Mouse (Mus musculus): Measurements from ENCODE around the gene Schip1.
A peak's percentile ranks its signal among the peaks of the same experiment; 100 is the strongest.

Schip1 gene

DNA sequence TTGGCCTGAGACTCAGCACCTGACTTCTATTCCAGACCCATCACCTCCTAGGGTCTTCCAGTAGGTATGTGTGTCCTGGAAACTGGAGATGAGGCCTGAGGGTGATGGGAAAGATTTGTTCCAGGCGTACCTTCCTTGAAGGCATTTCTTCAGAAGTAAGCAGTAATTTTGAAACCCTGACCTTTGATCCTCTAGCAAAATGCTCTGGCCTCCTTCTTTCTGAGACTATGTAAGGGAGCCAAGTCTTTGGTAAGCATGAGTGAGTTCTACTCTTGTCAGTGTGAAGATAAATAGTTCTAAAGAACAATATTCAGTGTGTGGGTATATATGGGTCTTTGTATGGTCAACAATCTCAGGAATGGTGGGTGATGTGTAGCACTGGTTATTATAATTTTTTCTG is 65.8 kb downstream of the Schip1 start:
- no peak for DNase-seq (ENCODE audit: low spot score)

DNA sequence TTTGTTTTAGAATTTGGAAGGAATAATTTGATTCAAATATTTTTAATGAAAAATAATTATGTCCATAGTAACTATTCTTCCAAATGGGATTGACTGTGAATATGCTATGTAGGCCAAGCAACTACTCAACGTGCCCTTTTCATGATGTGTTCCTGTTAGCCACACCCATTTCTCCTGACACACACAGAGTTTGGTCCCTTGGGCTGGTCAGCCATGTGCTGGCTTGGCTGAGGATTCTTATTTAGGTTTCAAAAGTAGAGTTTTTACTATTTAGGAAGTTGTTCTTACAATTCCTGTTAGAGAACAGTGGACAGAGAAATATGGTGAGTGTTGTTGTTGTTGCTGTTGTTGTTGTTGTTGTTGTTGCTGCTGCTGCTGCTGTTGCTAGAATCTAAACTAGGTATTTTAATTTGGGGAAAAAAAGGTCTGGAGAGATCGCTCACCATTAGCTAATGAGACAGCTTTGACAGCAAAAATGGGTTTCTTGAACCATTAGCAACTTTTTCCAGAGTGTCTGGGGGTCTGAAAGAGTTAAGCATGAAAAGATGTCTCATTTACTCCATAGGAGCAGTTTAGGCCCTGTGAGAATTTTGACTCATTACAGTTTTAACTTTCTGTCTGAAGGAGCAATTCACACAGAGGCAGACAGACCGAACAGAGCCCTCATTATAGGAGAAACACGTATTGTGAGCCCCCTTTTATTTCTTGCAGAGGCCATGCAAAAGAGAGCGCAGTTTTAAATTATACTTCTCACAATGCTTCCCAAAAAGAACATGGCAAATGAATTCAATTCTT is 74.4 kb downstream of the Schip1 start:
- DNase-seq (ENCODE audit: low spot score) = no peak

DNA sequence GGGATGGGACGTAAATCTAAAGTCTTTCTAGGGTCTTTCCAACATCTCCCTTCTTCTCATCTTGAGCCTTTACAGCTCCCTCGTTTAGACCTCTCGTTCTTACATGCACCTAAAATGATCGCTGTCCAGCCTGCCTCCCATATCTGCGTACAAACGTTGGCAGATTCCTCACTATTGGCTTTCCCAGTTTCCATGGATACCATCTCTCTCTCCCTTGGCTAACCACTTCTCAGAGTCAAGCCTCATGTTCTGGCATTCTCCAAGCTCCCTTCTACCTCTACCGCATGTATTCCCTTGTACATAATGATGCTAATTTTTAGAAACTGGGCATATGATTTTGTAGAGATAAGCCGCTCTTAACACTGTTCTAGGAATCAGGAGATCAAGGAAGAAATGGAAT is 86.1 kb downstream of the Schip1 start:
- DNase-seq (ENCODE audit: low spot score) = no peak

DNA sequence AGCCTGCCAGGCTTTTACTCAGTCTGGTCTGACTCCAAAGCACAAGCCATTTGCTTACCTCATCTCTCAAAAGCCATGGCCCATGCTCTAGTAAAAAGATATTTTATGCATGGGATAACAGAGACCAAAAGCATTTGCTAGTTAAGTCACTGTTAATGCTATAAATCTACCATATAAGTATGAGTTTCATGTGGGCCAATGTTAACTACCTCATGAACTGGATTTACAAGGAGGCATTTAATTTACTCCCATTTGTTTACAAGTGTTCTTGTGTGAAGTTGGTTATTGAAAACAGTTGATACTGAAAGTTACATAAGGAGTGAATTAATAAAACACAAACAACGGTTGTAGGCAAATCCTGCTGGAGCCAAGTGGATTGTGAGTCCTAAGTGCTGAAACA is 95.6 kb downstream of the Schip1 start:
- no peak for DNase-seq (ENCODE audit: low spot score)

DNA sequence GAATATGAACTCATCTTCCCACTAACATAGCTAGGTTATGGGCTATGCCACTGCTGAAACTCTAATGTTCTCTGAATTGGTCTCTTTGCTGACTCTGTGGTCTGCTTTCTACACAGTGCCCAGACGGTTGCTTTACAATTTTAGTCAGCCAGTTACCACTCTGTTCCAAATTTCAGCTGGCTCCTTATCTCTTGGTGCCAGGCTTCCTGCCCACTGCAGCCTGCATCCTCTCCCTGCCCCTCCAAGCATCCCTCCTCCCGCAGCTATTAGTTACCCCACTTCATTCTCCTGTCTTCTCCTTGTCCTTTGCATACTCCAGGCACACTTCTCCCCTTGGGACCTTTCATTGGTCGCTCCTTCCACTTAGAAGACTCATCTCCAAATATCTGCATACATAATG is 96.2 kb downstream of the Schip1 start:
- no peak for DNase-seq (ENCODE audit: low spot score)

DNA sequence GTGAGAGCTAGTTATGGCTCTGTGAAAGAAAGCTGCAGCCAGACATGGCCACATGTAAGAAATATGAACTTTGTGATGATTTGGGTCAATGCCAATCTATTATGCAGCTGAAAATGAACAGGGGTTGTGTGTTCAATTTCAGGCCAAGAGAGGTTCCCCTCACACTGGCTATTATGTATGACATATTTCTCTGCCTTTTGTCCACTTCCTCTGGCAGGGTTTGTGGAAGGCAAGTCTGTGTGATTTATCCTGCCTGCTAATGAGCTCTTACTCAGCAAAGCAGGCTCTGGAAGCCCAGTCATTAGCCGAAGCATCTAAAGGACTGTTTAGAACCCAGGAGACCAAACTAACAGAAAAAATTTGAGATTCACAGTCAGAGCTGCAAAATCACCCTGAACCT is 113.6 kb downstream of the Schip1 start:
- no peak for DNase-seq (ENCODE audit: low spot score)

DNA sequence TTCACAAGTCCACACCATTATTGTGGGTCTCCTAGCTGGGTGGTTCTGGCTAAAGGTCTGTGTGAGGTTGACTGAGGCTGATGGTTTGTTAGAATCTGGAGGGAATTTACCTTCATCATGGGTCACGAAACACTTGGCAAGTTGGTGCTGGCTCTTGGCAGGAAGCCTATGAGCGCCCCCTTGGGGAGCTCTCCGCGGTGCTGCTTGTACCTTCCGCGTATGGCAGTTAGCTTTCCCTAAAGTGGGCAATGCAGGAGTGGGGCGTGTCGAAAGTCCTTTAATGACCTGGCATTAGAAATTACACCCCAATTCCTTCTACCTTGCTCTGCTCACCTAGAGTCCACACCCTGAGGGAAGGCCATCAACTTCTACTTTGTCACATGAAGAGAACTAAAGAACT is 122.9 kb downstream of the Schip1 start:
- DNase-seq (ENCODE audit: low spot score) = no peak

DNA sequence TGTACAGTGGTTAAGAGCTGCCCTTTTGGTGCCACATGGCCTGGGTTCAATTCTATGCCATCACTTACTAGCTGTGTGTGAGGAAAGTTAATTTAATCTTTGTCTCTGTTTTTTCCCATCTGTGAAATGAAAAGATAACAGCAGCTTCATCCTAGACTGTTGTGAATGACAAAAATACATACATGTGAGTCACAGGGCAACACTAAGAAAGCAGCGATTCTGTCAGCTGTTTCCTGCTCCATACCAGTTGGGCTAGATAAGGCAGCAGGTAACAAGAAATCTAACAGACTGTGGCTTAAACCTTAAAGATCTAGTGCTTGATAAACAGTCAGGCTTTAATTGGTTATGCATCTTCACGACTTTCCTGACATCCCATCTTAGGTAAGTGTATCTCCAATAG is 124.5 kb downstream of the Schip1 start:
- no peak for DNase-seq (ENCODE audit: low spot score)

DNA sequence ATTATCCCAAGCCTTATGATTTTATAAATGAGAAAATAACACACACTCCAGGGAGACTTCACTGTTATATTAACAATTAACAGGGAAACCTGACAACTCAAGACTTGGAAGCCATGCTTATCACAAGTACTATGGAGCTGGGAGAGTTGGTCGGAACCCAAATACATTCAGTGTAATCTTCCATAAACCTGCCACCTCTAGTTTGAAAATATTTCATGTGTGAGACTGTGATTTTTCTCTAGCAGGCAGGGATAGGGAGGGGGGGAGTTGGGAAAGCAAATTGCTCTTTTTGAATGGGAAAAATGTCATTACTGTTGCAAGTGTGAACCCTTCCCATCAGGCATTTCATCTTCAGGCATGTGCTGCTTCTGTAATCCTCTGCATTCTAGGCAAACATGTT is 132.3 kb downstream of the Schip1 start:
- DNase-seq (ENCODE audit: low spot score) = no peak

DNA sequence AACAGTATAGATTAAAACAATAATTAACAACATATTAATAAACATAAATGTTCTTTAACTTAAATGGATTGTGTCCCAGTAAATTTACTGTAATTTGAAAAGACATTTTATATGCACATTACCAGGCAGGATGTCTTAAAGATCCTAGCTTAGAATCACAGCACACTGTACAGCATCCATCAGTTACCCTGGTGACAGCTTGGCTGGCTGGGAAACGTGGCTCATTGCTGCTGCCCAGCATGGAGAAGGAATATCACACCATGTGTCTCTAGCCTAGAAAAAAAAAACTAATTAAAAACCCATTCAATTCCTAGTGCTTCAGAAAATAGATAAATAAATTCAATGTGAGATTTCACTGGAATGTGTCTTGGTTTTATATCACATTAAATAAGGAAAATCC is 136.6 kb downstream of the Schip1 start:
- peak; percentile 18 for DNase-seq (ENCODE audit: low spot score)

DNA sequence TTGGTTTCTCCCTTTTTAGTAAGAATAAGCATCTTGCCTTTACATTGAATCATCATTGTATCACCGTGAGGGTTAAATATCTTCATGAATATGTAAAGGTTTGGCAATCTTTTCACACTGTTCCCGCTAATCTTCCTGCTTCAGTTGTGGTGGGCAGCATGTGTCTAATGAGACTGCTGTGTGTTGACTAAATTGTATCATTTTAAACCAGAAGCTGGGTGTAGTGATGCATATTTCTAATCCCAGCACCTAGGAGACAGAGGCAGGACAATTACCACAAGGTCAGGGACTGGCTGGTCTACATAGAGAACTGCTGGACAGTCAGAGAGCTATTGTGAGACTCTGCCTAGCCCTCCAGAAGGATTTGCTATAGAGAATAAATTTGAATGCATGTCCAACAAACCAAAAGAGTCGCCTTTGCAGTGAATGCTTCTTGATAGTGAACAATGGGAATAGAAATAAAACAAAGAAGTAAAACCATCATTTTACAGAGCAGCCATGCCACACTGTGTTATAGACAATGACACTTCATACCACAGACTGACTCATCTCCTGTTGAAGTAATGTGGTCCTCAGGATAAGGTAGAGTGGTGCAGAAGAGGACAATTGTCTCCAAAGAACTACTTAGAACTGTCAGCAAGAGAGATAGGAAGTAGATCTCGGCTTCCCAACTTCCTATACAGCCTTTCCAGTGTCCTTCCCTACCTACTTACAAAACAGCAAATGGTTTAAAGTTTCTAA is 137.7 kb downstream of the Schip1 start:
- no peak for DNase-seq (ENCODE audit: low spot score)

DNA sequence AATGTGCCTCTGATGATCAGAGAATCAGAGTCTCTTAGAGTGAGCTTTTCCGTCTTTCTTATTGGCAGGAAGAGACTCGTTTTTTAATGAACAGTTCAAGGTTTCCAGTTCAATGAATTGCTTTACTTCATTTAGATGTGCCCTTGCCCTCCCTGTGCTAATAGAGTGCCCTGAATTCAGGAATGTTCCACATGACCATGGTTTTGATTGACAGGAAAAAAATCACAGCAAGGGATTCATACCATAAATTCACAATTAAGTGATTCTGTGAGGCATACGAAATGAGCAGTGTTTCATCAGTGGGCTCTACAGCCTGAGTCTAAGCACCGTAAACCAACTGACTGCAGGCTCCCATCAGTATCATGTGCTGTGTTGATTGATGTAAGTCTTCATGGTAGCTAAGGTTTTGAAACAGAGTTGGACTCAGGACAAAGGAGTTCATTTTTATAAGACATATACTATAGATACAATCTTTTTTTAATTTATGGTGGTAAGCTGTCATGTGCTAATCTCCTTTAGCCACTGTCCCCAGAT is 139.4 kb downstream of the Schip1 start:
- no peak for DNase-seq (ENCODE audit: low spot score)

DNA sequence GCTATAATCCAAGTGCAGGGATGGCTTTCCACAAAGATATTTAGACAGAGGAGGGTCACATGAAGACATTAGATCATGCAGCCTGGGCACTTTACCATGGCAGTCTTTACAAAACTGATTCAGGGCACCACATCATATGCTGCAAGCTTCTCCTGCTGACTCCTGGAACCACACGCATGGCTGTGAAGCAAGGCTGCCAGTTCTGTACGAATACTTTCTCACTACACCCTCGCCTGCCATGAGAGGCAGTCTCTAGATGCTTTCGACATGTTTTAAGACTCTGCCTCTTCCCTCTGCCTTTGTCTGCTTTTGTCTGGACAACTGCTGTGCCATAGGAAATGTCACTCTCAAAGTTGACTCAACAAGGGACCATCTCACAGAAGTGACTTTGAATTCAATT is 145.8 kb downstream of the Schip1 start:
- DNase-seq (ENCODE audit: low spot score) = no peak

DNA sequence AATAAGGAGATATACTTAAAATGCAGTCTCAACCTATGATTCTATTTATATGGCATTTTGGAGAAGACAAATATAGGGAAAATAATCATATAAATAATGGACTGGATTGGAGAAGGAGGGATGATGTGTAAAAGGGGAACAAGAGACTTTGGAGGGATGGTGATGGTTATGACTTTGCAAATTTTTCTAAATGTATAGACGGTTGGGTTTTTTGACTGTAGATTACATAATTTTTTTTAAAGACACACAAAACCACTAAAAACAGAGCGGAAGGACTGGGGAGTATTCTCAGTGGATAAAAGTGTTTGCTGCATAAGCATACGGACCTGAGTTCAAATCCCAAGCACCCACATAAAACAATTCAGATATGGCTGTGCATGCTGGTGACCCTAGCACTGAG is 156.8 kb downstream of the Schip1 start:
- no peak for DNase-seq (ENCODE audit: low spot score)

DNA sequence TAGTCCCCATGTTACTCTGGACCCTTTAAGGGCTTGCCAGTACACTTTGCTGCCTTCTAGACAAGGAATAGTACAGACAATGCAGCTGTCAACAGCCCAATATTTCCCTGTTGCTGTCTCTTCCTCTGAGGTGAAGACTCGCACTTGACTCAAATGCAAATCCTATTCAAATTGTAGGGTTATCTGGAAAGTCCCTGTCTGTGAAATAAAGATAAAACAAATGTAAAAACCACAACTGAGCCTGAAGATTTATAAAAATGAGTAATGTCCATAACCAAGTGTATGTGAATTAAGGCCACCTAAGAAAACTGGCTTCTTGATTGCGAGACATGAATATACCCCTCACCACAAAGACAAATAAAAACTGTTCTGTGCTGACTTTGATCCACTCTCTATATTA is 175.3 kb downstream of the Schip1 start:
- DNase-seq (ENCODE audit: low spot score) = no peak

DNA sequence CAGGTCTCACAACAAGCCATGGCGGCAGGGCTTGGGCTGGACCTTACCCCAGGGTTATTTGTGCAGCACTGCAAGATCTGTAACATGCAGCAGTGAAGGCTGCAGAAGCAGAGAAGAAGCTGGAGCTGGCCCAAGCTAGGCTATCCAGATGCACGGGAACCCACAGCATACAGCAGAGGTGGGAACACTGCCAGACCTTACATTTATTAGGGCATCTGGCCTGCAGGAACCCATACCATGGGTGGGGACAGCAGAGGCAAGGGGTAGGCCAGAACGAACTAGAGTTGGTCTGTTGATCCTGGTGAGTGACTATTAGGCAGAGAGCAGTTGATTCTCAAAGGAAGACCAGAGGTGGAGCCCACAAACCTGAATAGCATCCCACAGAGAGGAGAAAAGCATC is 178.6 kb downstream of the Schip1 start:
- DNase-seq (ENCODE audit: low spot score) = no peak

DNA sequence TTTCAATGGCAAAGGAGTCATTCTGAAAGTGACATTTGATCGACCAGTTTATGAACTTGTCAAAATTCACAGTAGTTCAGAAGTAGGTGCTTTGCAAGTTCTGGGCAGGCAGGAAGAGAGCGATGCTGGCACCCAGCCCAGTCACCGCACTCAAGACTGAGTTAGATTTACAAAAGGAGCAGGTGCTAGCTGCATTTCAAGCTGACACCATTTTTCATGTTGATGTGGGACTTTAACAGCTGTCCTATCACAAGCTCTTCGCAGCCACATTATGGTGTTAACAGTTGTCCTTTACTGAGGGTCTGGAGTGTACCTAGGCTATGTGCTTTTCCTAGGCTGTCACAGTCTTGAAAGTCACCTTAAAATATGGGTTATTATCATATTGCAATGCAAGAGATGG is 181.6 kb downstream of the Schip1 start:
- no peak for DNase-seq (ENCODE audit: low spot score)

DNA sequence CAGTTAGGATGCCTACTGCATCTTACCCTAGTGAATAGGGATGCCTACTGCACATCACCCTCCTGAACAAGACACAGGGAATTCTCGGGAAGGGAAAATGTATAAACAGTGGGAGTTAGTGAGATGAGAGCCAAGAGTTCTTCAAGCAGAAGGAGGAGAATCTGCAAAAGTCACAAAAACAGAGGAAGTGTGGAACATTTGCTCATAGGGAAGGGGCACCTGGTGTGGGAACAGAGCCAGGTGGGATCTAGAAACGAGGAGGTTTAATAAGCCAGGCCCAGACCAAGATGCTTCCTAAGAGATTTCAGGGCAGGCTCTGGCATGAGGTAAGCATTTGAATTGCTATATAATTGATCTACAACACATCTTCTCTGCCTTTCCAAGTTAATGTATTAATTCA is 186.0 kb downstream of the Schip1 start:
- no peak for DNase-seq (ENCODE audit: low spot score)

DNA sequence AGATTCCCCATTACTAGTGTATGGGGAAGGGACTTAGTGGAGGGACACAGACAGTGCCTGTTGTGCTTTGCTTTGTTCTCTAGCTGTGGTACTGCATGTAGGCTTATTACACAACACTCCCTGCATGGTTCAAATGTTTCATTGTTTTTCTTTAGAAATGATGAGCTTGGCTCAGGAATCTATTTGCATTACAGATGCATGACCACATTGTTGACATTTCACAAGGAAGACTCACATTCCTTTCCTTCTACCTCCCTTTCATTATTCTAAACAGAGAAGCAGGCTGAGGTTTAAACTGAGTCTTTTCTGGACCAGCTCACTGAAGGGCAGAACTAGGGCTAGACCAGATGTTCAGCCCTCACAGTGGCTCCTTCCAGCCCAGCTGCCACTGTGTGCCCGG is 187.7 kb downstream of the Schip1 start:
- DNase-seq (ENCODE audit: low spot score) = no peak

DNA sequence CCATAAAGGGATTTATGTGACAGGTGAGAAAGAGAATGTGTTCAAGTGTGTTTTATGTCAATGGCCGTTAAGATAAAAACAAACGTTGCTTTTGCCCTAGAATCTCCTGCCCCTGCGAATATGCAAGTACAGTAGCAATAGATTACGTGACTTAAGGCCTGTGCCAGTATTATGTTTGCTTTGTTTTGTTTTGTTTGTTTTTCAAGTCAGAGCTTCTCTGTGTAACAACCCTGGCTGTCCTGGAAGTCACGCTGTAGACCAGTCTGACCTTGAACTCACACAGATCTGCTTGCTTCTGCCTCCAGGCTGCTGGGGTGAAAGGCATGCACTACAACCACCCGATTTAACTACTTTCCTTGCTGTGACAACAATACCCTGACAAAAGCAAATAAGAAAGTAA is 197.7 kb downstream of the Schip1 start:
- no peak for DNase-seq (ENCODE audit: low spot score)

DNA sequence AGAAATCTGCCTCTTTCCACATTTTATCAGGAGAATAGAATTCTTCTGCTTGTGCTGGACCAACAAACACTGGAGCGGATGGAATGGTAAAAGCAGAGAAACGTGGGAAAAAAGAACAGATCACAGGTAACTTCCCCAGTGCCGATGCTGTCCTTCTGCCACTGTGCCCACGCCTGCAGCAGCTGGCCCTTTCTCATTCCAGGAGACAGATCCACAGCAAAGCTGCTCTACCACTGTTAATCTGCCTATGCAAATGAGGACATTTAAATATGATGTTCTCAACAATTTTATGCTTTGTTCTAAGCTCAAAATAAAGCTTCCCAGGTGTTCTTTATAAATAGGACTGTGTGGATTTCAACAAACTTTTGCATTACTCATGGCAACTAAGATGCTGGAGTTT is 203.3 kb downstream of the Schip1 start:
- no peak for DNase-seq (ENCODE audit: low spot score)

DNA sequence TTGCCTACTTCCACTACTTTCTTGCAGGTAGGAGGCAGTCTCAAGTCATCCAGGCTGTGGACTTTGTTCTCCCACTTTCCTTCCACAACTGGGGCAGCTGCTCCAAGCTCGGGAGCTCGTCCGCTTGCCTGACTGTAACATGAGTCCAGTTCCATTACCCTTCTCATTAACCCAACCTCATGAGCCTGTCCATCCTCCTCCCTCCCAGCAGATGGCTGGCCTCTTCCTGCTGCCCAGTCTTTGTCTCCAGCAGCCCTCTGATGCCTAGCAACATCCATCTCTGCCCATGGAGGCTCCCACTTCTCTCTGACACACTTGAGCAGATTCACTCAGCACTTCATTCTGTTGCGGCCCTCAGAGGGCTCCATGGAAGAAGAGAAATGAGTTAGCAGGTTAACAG is 204.6 kb downstream of the Schip1 start:
- no peak for DNase-seq (ENCODE audit: low spot score)

DNA sequence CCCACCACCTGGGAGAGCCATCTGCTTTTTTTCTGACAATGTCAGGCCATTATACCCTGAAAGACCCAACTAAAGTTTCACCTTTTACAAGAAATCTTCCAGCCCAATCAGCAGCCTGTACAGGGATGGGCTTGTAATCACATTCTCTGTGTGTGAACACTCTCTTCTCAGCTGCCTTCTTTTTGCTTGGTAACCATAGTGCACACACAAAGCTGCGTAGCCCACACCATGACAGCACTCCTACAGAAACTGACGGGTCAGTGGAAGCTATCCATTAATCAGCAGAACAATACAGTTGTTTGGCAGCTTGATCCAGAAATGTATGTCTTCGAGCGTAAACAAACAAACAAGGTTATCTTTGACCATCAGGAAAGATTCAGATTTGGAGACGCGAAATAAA is 205.6 kb downstream of the Schip1 start:
- no peak for DNase-seq (ENCODE audit: low spot score)

DNA sequence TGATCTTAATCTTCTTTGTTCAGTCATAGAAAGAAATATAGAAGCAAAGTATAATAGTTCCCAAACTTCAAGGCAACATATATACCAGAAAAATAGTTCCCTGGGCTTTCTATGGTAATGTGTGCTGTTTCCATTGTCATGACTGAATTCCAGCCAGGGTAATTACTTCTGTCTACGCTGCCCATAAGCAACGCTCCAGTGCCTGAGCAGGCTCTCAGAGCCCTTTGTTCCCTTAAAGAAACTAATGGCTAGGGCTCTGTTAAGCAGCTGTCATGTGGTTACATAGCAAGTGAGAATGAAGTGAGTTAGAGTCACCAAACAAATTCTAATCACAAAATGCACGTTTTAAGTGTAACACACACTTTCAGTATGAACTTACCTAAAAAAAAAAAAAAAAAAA is 206.9 kb downstream of the Schip1 start:
- no peak for DNase-seq (ENCODE audit: low spot score)

Data from layer of hippocampus, adult 9-10 months (tissue).